Mouse (Mus musculus): ENCODE measurements at regions not wholly inside any gene's neighbourhood (a gene's known extent, or its start where the extent isn't known, plus 50 kb on each side); places are given as distances from the start of the nearest gene placed in this dataset.

- TF ChIP-seq CTCF (IDR thresholded peaks at IDR 0.05; ENCODE audit: low read depth) (no peak), EP300 (IDR thresholded peaks at IDR 0.05; ENCODE audit: low read depth) (no peak)
Measured at GRCm38 (mm10) chr10:118998966-118999365, 129.0 kb upstream of the Dyrk2 start.
